Mouse (Mus musculus) skeletal muscle tissue, adult 2 months (tissue): ENCODE data around the gene Plin4.

Source experiments
- DNase-seq: peaks from one replicate; pipeline ENCODE4 v3.0.0-alpha.2; 2012; ENCODE audit warnings: low read depth, low spot score

The Plin4 gene

DNA sequence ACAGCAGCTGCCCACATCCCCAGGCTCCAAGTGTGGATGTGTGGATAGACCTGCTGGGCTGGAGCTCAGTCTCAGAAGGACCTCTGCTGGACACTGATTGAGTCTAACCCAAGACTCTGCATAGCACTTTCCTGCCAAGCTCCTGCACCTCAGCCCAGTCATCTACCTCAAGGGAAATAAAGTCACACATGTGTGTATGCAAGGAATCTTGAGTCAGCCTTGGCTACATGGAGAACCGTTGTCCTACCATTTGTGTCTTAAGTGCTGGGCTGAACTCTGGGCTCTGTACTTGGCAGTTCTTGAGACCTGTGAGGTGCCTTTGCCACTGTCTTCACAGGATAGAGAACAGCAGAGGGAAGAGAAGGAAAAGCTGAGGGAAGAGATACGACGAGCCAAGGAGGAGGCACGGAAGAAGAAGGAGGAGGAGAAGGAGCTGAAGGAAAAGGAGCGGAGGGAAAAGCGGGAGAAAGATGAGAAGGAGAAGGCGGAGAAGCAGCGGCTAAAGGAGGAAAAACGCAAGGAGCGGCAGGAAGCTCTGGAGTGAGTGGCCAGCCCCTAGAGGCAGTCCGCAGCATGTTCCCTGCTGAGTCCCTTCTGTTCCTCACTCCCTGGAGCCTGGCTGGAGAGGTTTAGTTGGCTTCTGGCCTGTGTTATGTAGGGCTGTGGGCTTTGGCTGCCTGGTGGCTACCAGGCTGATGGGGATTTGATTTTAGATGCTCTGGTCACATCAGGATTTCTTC lies 52.1 kb downstream of the Plin4 start:
- DNase-seq: no peak

DNA sequence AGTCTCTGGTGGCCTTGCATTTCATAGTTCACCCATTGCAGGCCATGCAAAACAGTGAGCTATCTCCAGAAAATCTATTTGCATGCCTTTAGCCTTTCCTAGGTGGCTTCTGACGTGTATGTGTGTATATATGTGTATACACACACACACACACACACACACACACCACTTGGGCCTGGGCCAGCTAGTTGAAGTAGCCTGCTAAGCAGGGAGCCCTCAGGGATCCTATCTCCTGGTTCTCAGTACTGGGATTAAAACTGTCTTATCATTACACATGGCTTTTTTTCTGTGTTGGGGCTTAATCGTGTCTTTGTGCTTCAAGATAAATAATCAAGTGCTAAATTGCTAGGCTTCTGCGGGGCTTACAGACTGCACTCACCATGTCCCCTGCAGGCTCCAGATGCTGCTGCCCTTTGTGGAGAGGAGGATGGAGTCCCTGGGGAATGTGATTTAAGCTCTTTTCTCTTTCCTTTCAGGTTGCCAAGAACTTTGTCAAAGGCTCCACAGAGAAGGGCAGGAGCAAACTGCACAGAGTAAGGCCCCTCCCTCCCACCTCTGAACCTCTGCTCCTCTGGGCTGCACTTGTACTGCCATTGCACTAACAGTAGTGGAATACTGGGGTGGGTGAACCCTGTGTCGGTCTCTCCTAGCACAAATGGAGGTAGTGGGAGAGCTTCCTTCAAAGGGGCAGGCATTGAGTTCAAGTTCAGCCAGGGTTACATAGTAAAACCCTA lies 53.5 kb downstream of the Plin4 start:
- no peak for DNase-seq

DNA sequence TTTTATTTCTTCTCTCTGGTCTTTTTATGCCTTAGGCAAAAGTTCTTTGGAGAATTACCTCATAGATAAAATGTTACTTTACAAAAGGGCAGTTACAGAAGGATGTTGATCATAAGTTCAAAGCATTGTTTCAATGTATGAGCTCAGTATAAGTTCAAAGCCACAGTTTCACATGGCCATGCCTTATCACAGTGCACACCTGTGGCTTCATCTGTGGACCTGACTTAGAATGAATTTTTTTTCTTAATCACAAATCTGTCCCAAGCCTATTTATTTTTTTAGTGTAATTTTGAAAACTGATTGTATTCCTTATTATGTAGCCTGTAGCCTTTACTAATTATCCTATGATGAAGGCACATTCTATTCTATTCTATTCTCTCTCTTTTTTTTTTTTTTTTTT lies 54.7 kb downstream of the Plin4 start:
- no peak for DNase-seq

DNA sequence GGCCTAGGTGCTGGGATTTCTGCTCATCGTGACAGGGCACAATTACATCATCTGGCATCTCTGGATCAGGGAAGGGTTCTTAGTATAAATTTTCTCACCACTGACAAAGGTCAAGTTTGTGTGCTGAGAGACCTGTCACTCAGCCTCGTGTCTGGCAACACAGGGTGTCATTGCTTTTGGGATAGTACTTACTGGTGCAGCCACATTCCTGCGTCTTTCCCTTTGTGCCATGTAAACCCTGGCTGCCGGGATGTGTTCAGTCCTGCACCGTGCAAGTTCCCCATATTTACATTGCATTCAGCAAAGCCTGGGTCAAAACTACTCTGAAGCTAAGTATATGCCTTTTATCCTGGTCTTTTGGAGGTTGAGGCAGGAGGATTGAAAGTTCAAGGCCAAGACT lies 58.2 kb downstream of the Plin4 start:
- DNase-seq: no peak
